Mouse (Mus musculus) erythroblast, embryonic 14.5 days (primary cell): ENCODE data around the gene E2f6.

ENCODE experiments used
- GATA1 ChIP-seq: IDR thresholded peaks from 2 replicates; pipeline ENCODE4 v1.6.1; 2012; ENCODE audit warnings: low read length, inconsistent platforms, mixed read lengths
- TAL1 ChIP-seq: IDR thresholded peaks from 3 replicates; pipeline ENCODE4 v1.6.1; 2012; ENCODE audit warnings: low read length, inconsistent platforms, mixed read lengths

- no peak for TF ChIP-seq GATA1
- TF ChIP-seq TAL1, result no peak
Observed at GRCm38 (mm10) chr12:16781034-16781746, 29.6 kb upstream of the E2f6 start.
